Mouse (Mus musculus) kidney, adult 2 months (tissue): ENCODE measurements at regions not wholly inside any gene's neighbourhood (a gene's known extent, or its start where the extent isn't known, plus 50 kb on each side); places are given as distances from the start of the nearest gene placed in this dataset.

Experiments
- CTCF ChIP-seq: fragments of 200-500 bp; conservative IDR thresholded peaks from 2 replicates; pipeline ENCODE4 v1.5.1; 2011; ENCODE audit warnings: low read depth, mild to moderate bottlenecking, control low read depth, low read length, moderate library complexity, mixed read lengths; ENCODE audit not compliant: insufficient read depth, insufficient read length
- POLR2A ChIP-seq: fragments of 200-500 bp; IDR thresholded peaks from one replicate; pipeline ENCODE4 v1.6.1; 2011; ENCODE audit warnings: low read depth, low read length, control low read depth

GRCm38 (mm10) chr1:63916907-63917650 is 148.0 kb upstream of the 4933402D24Rik start:
- TF ChIP-seq CTCF (no peak), POLR2A (no peak)
